Mouse (Mus musculus): Measurements from ENCODE around the gene Zfp408. TPM values are rescaled to one million over a fixed set of nuclear protein-coding genes. Genes with fewer than 3 reads are reported as not detected.

Zfp408 gene
- total RNA-seq (2021) (1 to 10 TPM; 8.0 to 9.6 TPM), polyA plus RNA-seq (2012; rRNA removed) (18.9 and 20.5 TPM in 2 replicates)
- long read RNA-seq, partial matches to known transcripts: 0 of 2 reads
- long read RNA-seq, other reads (novel, unspliced or antisense): 2 of 2 reads

DNA sequence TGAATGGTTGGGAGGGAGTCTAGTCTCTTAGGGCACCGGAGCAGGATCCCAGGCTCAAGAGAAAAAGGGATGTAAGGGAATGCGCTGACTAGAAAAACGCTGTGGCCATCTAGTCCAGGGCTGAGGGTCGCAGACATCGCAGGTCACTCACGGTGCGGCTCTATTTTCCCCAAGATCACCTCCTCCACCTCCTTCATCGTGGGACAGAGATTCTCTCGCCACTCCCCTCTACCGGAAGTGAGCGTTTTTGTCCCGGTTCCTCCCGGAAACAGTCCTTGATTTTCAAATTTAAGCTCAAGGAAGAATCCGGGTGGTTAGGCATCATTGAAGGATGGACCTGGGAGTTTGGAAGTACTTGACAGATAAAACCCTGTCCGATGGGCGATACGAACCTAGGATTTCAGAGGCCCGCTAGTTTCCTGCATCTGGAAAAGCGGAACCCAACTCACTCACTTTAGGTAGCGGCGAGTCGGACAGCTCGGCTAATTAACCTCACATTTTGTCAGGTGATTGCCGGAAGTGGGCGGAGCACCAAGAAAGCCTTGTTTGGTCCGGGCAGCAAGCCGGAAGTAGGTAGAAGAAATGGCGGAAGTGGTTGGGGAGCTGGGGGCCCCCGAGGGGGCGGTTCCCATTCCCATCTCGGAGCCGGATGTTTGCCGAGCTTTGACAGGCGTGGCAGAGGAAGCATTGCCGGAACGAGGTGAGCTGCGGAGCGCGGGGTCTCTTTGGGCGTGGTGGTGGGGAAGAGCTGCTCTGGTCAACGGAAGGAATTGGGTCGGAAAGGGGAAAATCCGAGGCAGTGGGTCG, at the start of gene Zfp408, which contains the start of gene Arhgap1:
Gene Zfp408 (minus strand): TSS at position 239 of the 807 bp plus-strand sequence.
Gene Arhgap1 (plus strand): TSS at position 308 of the 807 bp plus-strand sequence.
- DNase-seq: peak; percentile 96

- DNase-seq: no peak
Measured at GRCm38 (mm10) chr2:91699225-91699624, 49.6 kb upstream of the Zfp408 start.

DNA sequence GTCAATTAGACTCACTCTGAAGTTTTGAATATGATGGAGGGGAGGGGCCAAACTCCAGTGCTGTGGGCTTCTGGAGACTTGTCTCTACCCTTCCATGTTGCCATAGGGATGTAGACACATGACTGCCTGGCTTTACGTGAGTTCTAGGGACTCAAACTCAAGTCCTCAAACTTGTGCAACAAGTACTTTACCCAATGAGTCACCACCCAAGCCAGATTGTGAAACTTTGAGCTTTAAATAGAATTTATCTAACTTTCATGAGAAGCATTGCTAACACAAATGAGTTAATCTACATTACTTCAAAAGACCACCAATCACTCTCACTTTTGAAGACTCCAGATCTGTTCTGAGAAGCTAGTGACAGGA, 46.6 kb upstream of the Zfp408 start:
- DNase-seq: peak; percentile 37

GRCm38 (mm10) chr2:91695436-91696224, 46.0 kb upstream of the Zfp408 start:
- no peak for DNase-seq

DNA sequence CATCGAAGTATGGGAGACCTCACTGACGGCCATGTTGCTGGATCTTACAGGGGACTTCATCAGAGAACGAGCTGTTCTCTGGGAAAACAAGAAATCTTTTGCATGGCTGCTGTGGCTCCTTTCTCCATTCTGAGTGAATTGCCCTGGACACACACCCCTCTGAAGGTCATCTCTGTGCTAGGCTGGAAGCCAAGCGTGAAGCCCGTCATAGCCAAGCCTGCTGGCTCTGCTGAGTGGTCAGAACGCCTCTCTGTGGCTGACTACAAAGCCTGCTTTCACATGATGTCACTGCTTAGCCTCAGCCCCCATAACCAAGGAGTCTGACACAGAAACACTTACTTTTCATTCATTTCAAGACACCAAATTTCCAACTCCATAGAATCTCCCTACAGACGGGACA, 39.9 kb upstream of the Zfp408 start:
- peak; percentile 93 for DNase-seq

DNA sequence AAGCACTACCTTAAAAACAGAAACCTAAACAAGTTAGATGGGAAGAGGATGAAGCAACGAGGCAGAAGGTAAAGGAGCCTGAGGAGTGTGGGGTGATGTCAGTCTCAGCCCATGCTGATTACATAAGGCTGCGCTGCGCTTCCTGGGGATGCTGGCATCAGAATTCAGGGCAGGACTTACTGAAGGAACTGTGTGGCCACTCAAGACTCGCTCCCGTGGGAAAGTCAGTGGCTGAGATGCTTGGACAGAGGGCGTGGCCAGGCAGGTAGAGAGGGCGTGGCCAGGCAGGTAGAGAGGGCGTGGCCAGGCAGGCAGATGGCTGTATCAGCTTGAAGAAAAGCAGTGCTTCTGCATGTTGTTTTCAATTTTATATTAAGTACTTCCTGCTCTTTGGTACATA, 34.3 kb upstream of the Zfp408 start:
- DNase-seq: no peak

DNA sequence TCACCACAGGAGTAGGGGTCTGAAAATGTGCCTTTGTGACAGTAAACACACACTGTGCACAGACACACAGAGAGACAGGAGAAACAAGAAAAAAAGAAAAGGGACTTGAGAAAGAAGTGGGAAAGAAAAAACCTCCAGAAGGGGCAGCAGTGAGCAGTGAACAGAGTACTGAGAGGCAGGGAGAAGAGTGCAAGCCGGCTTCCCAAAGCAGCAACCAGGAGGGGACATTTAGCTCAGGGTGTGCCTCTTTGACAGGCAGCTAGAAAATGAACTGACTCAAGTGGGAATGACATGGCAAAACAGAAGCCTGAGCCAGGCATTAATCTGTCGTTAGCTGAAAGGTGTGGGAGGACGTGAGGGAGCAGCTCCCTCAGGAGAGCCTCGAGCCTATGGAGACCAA, 33.3 kb upstream of the Zfp408 start:
- peak; percentile 29 for DNase-seq

DNA sequence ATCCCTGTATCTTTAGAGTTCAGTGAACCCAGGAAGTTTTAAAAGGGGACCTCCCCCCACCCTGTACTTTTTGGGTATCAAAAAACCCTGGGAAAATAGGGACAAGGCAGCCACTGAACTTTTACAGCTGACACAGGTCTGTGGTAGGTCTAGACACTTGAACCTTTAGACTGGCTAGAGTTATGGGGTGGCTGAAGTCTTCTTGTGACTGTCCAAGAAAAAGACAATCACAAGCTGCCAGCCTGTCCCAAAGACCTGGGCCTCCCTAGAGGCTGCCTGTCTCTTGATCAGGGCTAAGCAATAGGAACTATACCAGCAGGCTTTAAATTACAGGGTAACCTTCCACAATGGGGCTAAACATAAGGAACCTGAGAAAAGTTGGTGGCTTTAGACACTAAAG, 27.4 kb upstream of the Zfp408 start:
- DNase-seq: no peak

DNA sequence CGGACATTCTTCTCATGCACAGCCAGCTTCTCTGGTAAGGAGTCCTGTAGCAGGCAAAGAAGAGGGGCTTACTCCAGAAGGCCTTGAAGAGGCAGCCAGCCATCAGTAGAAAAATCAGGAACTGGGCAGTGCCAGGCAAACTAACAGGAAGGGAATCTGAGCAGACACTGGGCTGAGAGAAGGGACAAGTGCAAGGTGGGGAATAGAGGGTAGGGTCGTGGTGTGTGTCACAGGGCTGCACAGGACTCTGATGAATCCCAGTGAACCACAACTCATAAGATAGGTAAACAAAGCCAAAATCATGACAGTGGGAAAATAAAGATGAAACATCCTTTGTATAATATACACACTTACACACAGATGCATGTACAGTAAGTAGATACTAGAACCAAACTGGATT, 26.8 kb upstream of the Zfp408 start:
- no peak for DNase-seq

DNA sequence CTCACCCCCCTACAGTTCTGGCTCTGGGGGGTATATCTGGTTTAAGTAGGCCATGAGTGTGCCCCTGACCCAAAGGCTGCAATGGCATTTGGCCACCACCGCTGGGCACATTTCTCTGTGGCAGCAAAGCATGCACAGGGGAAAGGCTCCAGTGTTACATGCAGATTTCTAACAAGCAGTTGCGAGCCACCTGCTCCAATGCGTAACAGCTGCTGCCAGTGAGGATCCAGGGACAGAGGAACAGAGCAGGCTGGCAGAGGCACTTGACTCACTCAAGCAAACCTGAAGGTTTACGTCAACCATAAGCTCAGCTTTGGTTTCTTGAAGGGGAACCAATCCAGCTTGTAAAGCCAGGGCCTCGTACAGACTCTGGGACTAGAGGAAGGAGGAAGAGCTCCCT, 25.3 kb upstream of the Zfp408 start:
- DNase-seq: no peak

DNA sequence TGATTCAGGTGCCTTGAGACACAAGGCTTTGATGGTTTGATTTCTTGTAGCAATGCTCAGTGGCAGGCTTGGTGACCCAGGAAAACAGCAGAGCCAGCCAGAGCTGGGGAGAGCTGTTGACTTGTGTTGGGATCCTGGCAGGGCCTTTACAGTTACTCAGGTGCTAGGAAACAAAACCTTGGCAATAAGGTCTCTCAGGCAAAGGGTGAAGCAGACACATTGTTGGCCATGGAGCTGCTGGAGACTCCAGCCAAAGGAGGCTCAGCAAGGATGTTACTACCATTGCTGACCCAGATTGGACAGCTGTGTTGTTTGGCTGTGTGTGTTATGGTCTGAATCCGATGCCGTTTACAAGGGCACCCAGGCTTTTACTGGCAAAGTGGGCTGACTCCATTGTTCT, 24.0 kb upstream of the Zfp408 start:
- DNase-seq: no peak

DNA sequence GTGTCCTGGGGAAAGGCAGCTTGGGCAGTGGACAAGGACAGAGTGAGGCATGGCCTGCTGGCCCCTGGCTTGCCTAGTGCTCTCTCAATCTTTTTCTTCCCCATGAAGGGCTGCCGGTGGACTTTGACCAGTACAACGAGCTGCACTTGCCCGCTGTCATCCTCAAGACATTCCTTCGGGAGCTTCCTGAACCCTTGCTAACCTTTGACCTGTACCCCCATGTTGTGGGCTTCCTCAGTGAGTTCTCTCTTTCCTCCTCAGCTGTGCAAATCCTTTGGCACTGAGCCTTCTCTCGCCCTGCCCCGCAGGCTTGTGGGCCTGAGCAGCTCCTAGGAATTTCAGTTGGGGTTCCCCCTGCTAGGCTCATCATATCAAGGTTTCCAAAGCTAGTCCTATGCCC, 20.4 kb upstream of the Zfp408 start:
- DNase-seq: no peak

DNA sequence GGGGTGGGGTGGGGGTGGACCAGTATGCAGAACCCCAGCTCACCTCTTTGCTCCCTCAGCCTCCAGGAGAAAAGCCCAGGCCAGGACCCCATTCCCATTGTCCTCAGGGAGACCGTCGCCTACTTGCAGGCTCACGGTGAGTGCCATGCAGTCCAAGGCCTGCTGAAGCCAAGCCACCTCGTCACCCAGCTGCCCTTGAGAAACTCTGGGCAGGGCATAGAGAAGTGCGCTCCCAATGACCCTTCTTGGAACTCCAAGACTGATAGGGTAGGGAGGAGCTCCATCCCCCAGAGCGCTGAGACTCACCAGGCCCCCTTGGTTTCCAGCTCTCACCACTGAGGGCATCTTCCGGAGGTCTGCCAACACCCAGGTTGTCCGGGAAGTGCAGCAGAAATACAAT, 19.7 kb upstream of the Zfp408 start:
- peak; percentile 59 for DNase-seq

- no peak for DNase-seq
Measured at GRCm38 (mm10) chr2:91667747-91668146, 18.2 kb upstream of the Zfp408 start.

- no peak for DNase-seq
Measured at GRCm38 (mm10) chr2:91666386-91666910, 16.9 kb upstream of the Zfp408 start.

GRCm38 (mm10) chr2:91664780-91665179, 15.2 kb upstream of the Zfp408 start:
- DNase-seq: no peak

DNA sequence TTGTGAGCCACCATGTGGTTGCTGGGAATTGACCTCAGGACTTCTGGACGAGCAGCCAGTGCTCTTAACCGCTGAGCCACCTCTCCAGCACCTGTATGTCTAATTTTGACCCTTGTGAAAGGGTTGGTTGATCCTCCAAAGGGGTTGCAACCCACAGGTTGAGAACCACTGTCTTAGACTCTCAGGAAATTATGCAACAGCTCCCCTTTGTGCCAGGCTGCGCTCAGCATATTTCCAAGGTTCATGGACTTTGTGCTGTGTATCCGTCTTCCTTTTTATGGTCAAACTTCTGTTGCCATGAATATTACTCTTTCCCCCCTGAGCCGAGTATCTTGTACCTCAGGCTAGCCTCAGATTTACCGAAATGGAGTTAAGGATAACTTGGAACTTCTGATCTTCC, 11.4 kb upstream of the Zfp408 start:
- DNase-seq: no peak

DNA sequence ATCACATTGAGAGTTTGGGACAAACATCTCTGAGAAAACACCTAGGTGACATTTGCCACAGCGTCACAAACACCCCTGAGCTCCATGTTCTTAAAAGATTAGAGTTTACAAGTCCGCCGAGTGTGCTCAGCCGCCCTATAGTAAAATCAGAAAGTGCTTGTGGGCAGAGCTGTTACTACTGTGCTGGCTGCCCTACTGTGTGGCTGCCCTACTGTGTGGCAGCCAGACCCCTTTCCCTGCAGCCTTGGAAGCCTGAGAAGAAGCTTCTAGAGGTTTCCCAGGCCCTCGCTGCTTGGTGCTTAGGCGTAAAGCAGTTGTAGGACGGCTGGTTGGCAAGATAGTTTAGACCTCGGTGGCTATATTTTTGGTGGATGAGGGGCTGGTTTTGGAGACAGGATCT, 10.1 kb upstream of the Zfp408 start:
- no peak for DNase-seq

DNA sequence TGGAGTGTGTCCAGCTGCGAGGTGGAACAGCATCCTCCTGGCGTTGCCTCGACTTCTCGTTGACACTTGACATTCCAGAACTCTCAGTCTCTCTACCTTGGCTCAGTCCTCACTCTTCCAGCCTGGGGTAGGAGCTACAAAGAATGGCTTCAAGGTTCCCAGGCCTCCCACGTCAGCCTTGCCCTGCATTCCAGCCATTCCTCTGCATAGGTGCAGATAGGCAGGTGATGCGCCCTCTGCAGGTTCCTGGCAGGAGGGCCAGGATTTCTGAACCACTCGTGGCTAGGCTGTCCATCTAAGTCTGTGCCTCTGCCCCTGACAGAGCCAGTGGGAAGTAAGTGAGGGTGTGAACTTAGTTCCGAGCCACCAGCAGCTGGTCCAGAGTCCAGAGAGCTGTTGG, 7.2 kb upstream of the Zfp408 start:
- no peak for DNase-seq

DNA sequence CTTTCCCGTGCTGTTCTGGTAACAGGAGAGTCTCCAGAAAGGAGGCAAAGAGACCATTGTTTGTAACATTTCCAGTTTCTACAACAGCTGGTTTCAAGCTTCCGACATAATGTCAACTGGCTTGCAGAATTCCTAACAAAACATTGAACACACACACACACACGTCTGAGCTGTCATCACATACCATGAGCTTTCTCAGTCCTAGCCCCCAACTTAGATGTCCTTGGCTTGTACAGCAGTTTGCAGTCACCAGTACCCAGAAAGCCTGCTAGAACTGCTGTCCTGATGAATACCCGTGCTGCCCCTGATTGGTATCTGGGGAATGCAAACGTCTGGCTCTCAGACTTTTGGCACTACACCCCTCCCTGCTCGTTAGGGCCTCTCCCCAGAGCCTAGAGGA, 6.2 kb upstream of the Zfp408 start:
- DNase-seq: no peak

- DNase-seq: no peak
Measured at GRCm38 (mm10) chr2:91655388-91655787, 5.8 kb upstream of the Zfp408 start.

GRCm38 (mm10) chr2:91652863-91653262, 3.3 kb upstream of the Zfp408 start:
- DNase-seq: no peak
